In the genomic region with DNA sequence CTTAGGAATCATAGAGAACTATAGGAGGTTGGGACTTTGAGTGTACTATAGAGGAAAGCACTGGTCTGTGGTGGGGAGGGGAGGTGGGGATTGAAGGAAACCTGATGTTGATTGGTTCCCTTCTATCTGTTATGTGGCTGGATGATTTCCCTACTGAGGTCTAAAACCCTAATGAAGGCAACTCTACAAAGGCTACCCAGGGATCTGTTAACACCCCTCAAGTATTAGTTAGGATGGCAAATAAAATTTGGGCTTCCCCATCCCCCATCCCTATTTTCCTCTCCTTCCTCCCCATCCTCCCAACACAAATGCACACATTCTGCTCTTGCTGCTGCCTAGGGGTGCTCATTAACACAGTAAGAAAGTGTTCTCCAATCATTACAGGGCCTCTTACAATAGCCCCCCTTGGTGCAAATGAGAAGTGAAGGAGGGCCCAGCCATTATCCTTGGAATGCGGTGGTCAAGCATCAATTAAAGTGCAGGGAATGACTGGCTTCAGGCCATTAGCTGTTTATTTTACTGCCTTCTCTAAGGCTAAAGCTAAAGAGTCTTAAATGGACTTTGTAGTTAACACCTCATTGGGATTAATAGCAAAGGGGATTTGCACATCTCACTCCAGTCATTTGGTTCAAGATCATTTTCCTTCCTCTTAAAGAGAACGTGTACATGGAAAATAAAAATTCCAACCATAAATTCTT, we compare ENCODE assay signal across 11 mouse cellular contexts.
DNase-seq lines count a peak whose midpoint lies in the region; ATAC-seq and TF ChIP-seq lines count a peak whose summit lies in the region.
"Had no signal": no experiment of that assay in that cellular context is flagged by ENCODE, and none has a peak within 500 bp of the region (broad histone marks: within the 10 kb centered on the region; RNA-seq: fewer than 3 reads in every experiment).

No protein-coding gene starts in this region.

- no peaks in the 10 kb centered on the region for H3K36me3 ChIP-seq in neural tube, embryonic 14.5 days (ENCODE audit: control insufficient read depth, insufficient read depth, low read length)

- no peak for TF ChIP-seq CTCF in lung, adult 2 months (IDR thresholded peaks at IDR 0.05; ENCODE audit: insufficient read depth, low read length)

- WGBS in neural tube, embryonic 14.5 days = 4% methylated on average over 2 of the region's 2 CpGs
- 31% methylated on average over 2 of the region's 2 CpGs for WGBS in lung, adult 2 months

- no peak for TF ChIP-seq POLR2A in lung, adult 2 months (IDR thresholded peaks at IDR 0.05; ENCODE audit: borderline replicate concordance, extremely low read depth, low read depth, low read length)

- DNase-seq in kidney, postnatal 14 days = peak; percentile 6
- no peak for DNase-seq in kidney, postnatal 25 days
- DNase-seq in embryo, embryonic 10.5 days (ENCODE audit: low spot score) = peak; percentile 53
- DNase-seq in forelimb bud, embryonic 11.5 days (ENCODE audit: low read depth, low spot score) = peak; percentile 81
- no peak for DNase-seq in lung, adult 2 months
- DNase-seq in thymus, postnatal 0 days (ENCODE audit: low spot score) = no peak
- DNase-seq in adrenal gland, postnatal 10 days = no peak
- DNase-seq: lung, postnatal 10 days; spleen, adult 18-20 months had no signal

- no peak overlapping the region for H3K9ac ChIP-seq in neural tube, embryonic 14.5 days (replicated peaks; ENCODE audit: low read depth, low read length)

- no peak overlapping the region for H3K4me3 ChIP-seq in neural tube, embryonic 14.5 days (ENCODE audit: low read depth, low read length)
- H3K4me3 ChIP-seq in lung, adult 2 months (replicated peaks; ENCODE audit: extremely low read depth, low read depth, low read length) = no peak overlapping the region

- ATAC-seq in neural tube, embryonic 14.5 days (ENCODE audit: low read depth) = peak; percentile 95

- no peak overlapping the region for H3K4me2 ChIP-seq in neural tube, embryonic 14.5 days (ENCODE audit: low read depth, low read length)

- H3K27ac ChIP-seq in neural tube, embryonic 14.5 days (ENCODE audit: low read depth, low read length) = peak overlapping the region; percentile 7; the same call in 1 of the 2 replicates

- H3K9me3 ChIP-seq in neural tube, embryonic 14.5 days (ENCODE audit: control insufficient read depth, low read length) = no peaks in the 10 kb centered on the region

- peaks cover 7% of the 10 kb centered on the region; the same call in 1 of the 2 replicates for H3K4me1 ChIP-seq in neural tube, embryonic 14.5 days (ENCODE audit: control insufficient read depth, insufficient read depth, low read length)
- H3K4me1 ChIP-seq in lung, adult 2 months (ENCODE audit: control insufficient read depth, insufficient read depth, low read length) = no peaks in the 10 kb centered on the region

- H3K27me3 ChIP-seq in neural tube, embryonic 14.5 days (ENCODE audit: control insufficient read depth, insufficient read depth, low read length) = no peaks in the 10 kb centered on the region
- H3K27me3 ChIP-seq: CH12.LX had no signal

Comparison
In these comparisons a context has a peak if more than half of its experiments do, and no peak if none do; other contexts are left out.
1. DNase-seq: peak in kidney, postnatal 14 days (single experiment), embryo, embryonic 10.5 days (single experiment) and forelimb bud, embryonic 11.5 days (single experiment); none in kidney, postnatal 25 days (0 of 2), lung, adult 2 months (single experiment), thymus, postnatal 0 days (single experiment) and adrenal gland, postnatal 10 days (single experiment).